Mouse (Mus musculus) ES-Bruce4 (cell line): ENCODE measurements around the gene Nmnat2. TPM values are rescaled to one million over a fixed set of nuclear protein-coding genes. Genes with fewer than 3 reads are reported as not detected.

Experiments
- H3K27ac ChIP-seq: 2 replicates; pipeline ENCODE4 v1.5.1; 2012; ENCODE audit warnings: low read length, inconsistent platforms; ENCODE audit not compliant: insufficient read depth
- H3K27me3 ChIP-seq: 2 replicates; pipeline ENCODE4 v1.6.1; 2012; ENCODE audit warnings: mild to moderate bottlenecking, low read length, inconsistent platforms; ENCODE audit not compliant: control insufficient read depth, poor library complexity, insufficient read depth, severe bottlenecking
- H3K36me3 ChIP-seq: 2 replicates; pipeline ENCODE4 v1.6.1; 2012; ENCODE audit warnings: inconsistent platforms, mild to moderate bottlenecking, low read length, moderate library complexity; ENCODE audit not compliant: control insufficient read depth, poor library complexity, insufficient read depth, severe bottlenecking
- H3K4me1 ChIP-seq: one replicate; pipeline ENCODE4 v1.8.1; 2011; ENCODE audit warnings: low read length; ENCODE audit not compliant: control insufficient read depth, insufficient read depth
- H3K4me3 ChIP-seq: 2 replicates; pipeline ENCODE4 v1.5.1; 2011; ENCODE audit warnings: low read depth, mild to moderate bottlenecking, low read length
- H3K9ac ChIP-seq: 2 replicates; pipeline ENCODE4 v1.6.1; 2012; ENCODE audit warnings: low read depth, mild to moderate bottlenecking, inconsistent platforms; ENCODE audit not compliant: poor library complexity, severe bottlenecking
- H3K9me3 ChIP-seq: replicated peaks from 2 replicates; pipeline ENCODE4 v1.6.1; 2012; ENCODE audit warnings: mild to moderate bottlenecking, low read length, inconsistent platforms; ENCODE audit not compliant: control insufficient read depth, poor library complexity, insufficient read depth, severe bottlenecking
- CTCF ChIP-seq: IDR thresholded peaks from one replicate; pipeline ENCODE4 v1.8.1; 2011; ENCODE audit warnings: low read depth, low read length
- EP300 ChIP-seq: IDR thresholded peaks from 2 replicates; pipeline ENCODE4 v1.6.1; 2011; ENCODE audit warnings: low read depth, low read length; ENCODE audit not compliant: insufficient read depth
- POLR2A ChIP-seq: IDR thresholded peaks from one replicate; pipeline ENCODE4 v1.8.1; 2011; ENCODE audit warnings: low read length; ENCODE audit not compliant: insufficient read depth
- polyA plus RNA-seq: library from polyadenylated mRNA; stranded (reverse); fragments of >200 nt; gene quantifications from 2 replicates; pipeline ENCODE4 v1.2.4, GENCODE M21; 2011; ENCODE audit warnings: low read depth; ENCODE audit not compliant: missing spikeins, insufficient read depth, insufficient read length

The Nmnat2 gene
- polyA plus RNA-seq, 1 experiment, result 35.6 TPM

DNA sequence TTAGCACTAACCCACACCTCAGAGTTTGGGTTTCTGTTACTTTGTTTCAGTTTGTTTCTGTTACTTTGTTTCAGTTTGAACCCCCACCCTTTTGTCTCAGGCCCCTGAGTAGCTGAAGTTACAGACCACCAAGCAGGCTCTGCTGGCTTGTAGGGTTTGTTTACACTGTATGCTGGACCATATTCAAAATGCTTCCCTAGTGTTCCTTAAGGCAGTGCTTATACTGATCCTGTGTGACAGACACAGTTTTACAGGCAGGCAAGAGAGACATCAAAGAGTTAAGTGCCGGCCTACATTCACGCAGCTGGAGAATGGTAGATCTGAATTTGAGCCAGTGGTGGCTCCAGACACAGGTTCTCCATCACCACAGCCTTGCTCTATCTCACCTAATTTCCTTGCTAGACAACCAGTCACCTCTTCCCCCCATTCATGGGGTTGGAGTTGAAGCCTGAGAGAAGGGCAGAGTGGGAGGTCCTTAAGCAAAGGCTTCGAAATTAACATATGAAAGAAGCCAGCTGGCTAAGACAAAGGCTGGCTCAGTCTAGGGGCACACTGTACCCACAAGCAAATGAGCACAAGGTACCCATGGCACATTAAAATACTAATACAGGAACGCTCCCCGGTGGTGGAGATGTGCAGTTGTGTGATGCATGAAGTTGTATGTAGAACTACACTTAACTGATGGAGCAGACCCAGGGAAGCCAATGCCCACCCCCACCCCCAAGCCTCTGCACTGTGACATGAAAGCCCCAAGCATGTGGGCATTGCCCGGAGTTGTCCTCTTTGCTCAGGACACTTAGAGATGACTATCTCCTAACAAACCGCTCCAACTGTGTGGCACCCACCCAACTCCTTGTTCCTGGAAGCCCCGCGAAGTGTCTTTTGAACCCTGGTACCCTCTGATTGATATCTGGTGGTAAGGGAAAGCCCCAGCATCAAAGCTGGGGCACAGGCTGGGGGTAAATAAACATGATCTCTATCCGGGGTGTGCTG lies 82.9 kb downstream of the Nmnat2 start:
- Histone ChIP-seq H3K27me3 (no peaks in the 10 kb centered on the region), H3K27ac (peak overlapping the region; percentile 60), H3K9me3 (no peaks in the 10 kb centered on the region), H3K36me3 (no peaks in the 10 kb centered on the region), H3K4me3 (no peak overlapping the region), H3K4me1 (peaks cover 19% of the 10 kb centered on the region), H3K9ac (no peak overlapping the region)
- TF ChIP-seq POLR2A (no peak), CTCF (no peak), EP300 (no peak)

DNA sequence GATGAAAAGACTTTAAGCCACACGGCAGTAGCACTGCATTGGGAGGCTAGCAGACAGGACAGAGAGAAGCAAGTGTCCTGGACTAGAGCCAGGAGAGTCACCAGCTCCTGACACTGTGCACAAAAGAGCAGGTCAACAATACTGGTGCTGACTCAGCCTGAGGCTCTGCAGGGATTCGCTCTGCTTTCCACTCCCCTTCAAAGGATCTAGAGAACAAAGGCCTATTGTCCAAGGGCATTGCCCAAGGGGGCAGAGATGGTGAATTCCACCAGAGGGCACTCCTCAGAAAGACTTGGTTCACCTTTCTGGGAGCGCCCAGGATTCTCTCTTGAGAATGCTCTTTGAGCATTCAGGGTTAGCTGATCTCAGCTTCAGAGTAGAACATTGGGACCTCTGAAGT lies 85.3 kb downstream of the Nmnat2 start:
- Histone ChIP-seq H3K36me3 (no peaks in the 10 kb centered on the region), H3K9ac (no peak overlapping the region), H3K4me3 (no peak overlapping the region), H3K27ac (peak overlapping the region; percentile 78), H3K9me3 (no peaks in the 10 kb centered on the region), H3K4me1 (peaks cover 11% of the 10 kb centered on the region), H3K27me3 (no peaks in the 10 kb centered on the region)
- TF ChIP-seq POLR2A, result no peak
- TF ChIP-seq CTCF, result peak; percentile 8
- peak; percentile 96 for TF ChIP-seq EP300

DNA sequence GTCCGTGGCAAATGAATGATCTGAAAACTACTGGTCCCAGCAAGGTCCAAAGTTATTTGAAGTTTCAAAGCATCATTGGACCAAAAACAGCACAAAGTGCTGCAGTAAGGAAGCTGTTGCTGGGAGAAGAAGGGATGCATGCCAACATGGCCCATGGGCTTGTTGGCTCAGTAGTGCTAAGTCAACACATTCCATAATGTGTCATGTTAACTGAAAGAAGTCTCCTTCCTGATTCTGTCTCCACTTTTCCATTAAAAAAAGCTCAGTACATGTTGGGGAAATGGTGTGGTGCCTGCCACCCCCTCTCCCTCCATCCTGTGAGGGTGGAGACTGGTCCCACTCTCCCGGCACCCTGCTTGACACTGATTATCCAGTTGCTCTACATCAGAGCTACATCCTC lies 86.3 kb downstream of the Nmnat2 start:
- Histone ChIP-seq H3K27ac (no peak overlapping the region; the same call in 1 of the 2 replicates), H3K27me3 (no peaks in the 10 kb centered on the region), H3K4me1 (peaks cover 7% of the 10 kb centered on the region), H3K36me3 (no peaks in the 10 kb centered on the region), H3K4me3 (no peak overlapping the region), H3K9me3 (no peaks in the 10 kb centered on the region), H3K9ac (no peak overlapping the region)
- no peak for TF ChIP-seq EP300
- no peak for TF ChIP-seq POLR2A
- no peak for TF ChIP-seq CTCF

DNA sequence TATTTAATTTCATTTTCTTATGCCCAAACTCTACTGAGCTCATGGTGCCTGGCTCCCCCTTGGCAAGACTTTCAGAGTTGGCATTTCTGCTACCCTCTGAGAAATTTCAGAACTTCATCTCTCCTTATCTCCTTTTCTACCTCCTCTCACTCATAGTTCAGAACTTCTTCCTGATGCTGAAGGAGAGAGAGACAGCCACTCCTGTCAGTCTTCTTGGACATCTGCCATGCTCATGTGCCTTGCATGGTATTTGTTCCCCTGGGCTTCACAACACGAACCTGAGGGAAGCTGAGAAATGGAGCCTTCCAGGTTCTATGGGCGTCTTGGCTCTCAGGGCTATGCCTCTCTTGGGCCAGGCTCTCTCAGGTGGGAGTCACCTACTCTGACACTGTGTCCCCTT lies 87.5 kb downstream of the Nmnat2 start:
- H3K36me3 ChIP-seq, result no peaks in the 10 kb centered on the region
- TF ChIP-seq EP300, result no peak
- TF ChIP-seq CTCF, result no peak
- no peak for TF ChIP-seq POLR2A
- H3K9me3 ChIP-seq, result no peaks in the 10 kb centered on the region
- no peaks in the 10 kb centered on the region for H3K27me3 ChIP-seq
- no peak overlapping the region for H3K9ac ChIP-seq
- no peak overlapping the region for H3K4me3 ChIP-seq
- no peak overlapping the region for H3K27ac ChIP-seq
- peaks cover 12% of the 10 kb centered on the region for H3K4me1 ChIP-seq

DNA sequence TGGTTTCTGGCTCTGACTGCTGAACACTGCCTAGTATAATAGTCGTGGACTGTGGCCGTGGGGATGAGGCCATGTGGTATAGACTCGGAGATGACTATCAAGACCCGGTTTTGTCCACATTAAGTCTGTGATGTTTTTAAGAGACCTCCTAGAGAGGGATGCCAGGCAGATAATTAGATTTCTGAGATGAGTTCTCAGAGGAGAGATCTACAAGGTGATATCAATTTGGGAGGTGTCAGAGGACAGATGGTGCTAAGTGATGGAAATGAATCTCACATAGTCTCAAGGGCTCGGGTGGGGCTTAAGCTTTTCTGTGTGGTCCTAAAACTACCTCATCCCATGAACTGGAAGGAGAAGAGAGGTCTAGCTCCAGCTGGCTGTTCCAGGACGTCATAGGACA lies 88.5 kb downstream of the Nmnat2 start:
- H3K9me3 ChIP-seq, result no peaks in the 10 kb centered on the region

DNA sequence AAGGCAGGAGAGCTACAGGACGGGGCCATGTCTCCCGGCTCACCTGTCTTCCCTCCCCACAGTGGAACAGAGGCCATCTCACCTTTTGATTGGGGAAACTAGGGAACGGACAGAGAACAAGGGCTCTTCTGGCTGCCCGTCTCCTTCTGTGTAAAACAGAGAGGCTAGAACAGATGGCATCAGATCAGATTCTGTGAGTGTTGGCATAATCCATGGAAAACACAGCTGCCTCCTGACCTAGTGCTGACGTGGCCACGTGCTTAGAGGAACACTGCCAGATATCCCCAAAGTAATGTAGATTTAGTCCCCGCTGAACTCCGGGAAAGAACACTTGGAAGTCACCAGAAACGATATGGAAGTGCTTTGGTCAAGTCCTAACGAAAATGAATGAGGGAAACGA lies 90.6 kb downstream of the Nmnat2 start:
- Histone ChIP-seq H3K36me3 (no peaks in the 10 kb centered on the region), H3K4me3 (no peak overlapping the region), H3K9me3 (no peaks in the 10 kb centered on the region), H3K27ac (no peak overlapping the region), H3K27me3 (no peaks in the 10 kb centered on the region), H3K4me1 (peaks cover 13% of the 10 kb centered on the region), H3K9ac (no peak overlapping the region)
- TF ChIP-seq EP300 (no peak), POLR2A (no peak), CTCF (no peak)

More for the DNA sequence above, 88.5 kb downstream of the Nmnat2 start:
- Histone ChIP-seq H3K9ac (no peak overlapping the region), H3K27ac (no peak overlapping the region), H3K27me3 (no peaks in the 10 kb centered on the region), H3K4me1 (peaks cover 10% of the 10 kb centered on the region), H3K36me3 (no peaks in the 10 kb centered on the region), H3K4me3 (no peak overlapping the region)
- no peak for TF ChIP-seq POLR2A
- TF ChIP-seq CTCF, result no peak
- no peak for TF ChIP-seq EP300
